Mouse (Mus musculus) ES-E14 (cell line): ENCODE results near the gene Shc1.

ENCODE experiments used
- CHD2 ChIP-seq: IDR thresholded peaks from 2 replicates; pipeline ENCODE4 v1.6.1; 2014; ENCODE audit warnings: mild to moderate bottlenecking, low read depth, low read length, inconsistent platforms
- MAFK ChIP-seq: IDR thresholded peaks from 2 replicates; pipeline ENCODE4 v1.6.1; 2014; ENCODE audit warnings: mild to moderate bottlenecking, low read depth, low read length, inconsistent platforms; ENCODE audit not compliant: insufficient read depth
- ZC3H11A ChIP-seq: IDR thresholded peaks from 2 replicates; pipeline ENCODE4 v1.6.1; 2012; ENCODE audit warnings: low read depth, mild to moderate bottlenecking, inconsistent platforms, low read length, borderline replicate concordance
- ZNF384 ChIP-seq: IDR thresholded peaks from 2 replicates; pipeline ENCODE4 v1.6.1; 2012; ENCODE audit warnings: low read depth, low read length, inconsistent platforms

GRCm38 (mm10) chr3:89393605-89394004, 24.6 kb upstream of the Shc1 start:
- TF ChIP-seq ZC3H11A (no peak), CHD2 (0 out of 2 replicates have a peak, but pooled peaks have one; percentile 23), ZNF384 (no peak), MAFK (no peak)
